Mouse (Mus musculus) C2C12 (cell line): ENCODE data around the gene Bicral.

ENCODE experiments used
- CTCF ChIP-seq: IDR thresholded peaks from one replicate; pipeline ENCODE4 v1.5.1; 2011; ENCODE audit not compliant: control insufficient read depth, insufficient read depth, insufficient read length
- MAX ChIP-seq: IDR thresholded peaks from one replicate; pipeline ENCODE4 v1.6.1; 2011; ENCODE audit warnings: mild to moderate bottlenecking, control low read depth

- TF ChIP-seq CTCF: no peak
- TF ChIP-seq MAX: no peak
Measured at GRCm38 (mm10) chr17:46810672-46811071, 47.6 kb downstream of the Bicral start.
